In genomic region chr11:88454867-88455806, GRCm38 (mm10) we compare ENCODE assay signal across 9 mouse cellular contexts.
DNase-seq lines count a peak whose midpoint lies in the region; ATAC-seq and TF ChIP-seq lines count a peak whose summit lies in the region.
"Had no signal": no experiment of that assay in that cellular context is flagged by ENCODE, and none has a peak within 500 bp of the region (broad histone marks: within the 10 kb centered on the region; RNA-seq: fewer than 3 reads in every experiment).

No protein-coding gene starts in this region.

- no peaks in the 10 kb centered on the region for H3K9me3 ChIP-seq in heart, embryonic 13.5 days
- H3K9me3 ChIP-seq in forebrain, postnatal 0 days (ENCODE audit: low read length): no peaks in the 10 kb centered on the region
- H3K9me3 ChIP-seq: embryonic facial prominence, embryonic 13.5 days had no signal

- H3K9ac ChIP-seq in heart, embryonic 13.5 days: peak overlapping the region; percentile 61
- no peak overlapping the region for H3K9ac ChIP-seq in forebrain, postnatal 0 days
- H3K9ac ChIP-seq: embryonic facial prominence, embryonic 13.5 days had no signal

- intact Hi-C loops in heart, postnatal 25 days (cut with DNase I): no loop called here

- no peak for DNase-seq in heart, postnatal 25 days (ENCODE audit: low spot score)
- peak; percentile 73 for DNase-seq in MEL-GATA-1-ER (ENCODE audit: extremely low read depth, low read depth)
- peak; percentile 68 for DNase-seq in forebrain, postnatal 0 days
- DNase-seq in mesoderm, embryonic 11.5 days (ENCODE audit: low read depth, low spot score): peak; percentile 84
- no peak for DNase-seq in urinary bladder, adult 2 months (ENCODE audit: low spot score)
- DNase-seq in cerebellum, adult 9-11 months: no peak
- DNase-seq in ovary, adult 18-20 months (ENCODE audit: low spot score): no peak

- H3K27ac ChIP-seq in heart, embryonic 13.5 days (replicated peaks): peak overlapping the region; percentile 81
- 0 out of 2 replicates have a peak overlapping the region, but pooled peaks have one; percentile 1 for H3K27ac ChIP-seq in forebrain, postnatal 0 days (ENCODE audit: low read depth, low read length)
- H3K27ac ChIP-seq: embryonic facial prominence, embryonic 13.5 days had no signal

- peak overlapping the region; percentile 46 for H3K4me2 ChIP-seq in heart, embryonic 13.5 days
- peak overlapping the region; percentile 17; the same call in 1 of the 2 replicates for H3K4me2 ChIP-seq in forebrain, postnatal 0 days (ENCODE audit: low read depth)
- H3K4me2 ChIP-seq: embryonic facial prominence, embryonic 13.5 days had no signal

- peaks cover 93% of the 10 kb centered on the region for H3K4me1 ChIP-seq in heart, embryonic 13.5 days
- no peaks in the 10 kb centered on the region for H3K4me1 ChIP-seq in forebrain, postnatal 0 days (ENCODE audit: insufficient read depth)

- no peak for TF ChIP-seq CTCF in forebrain, postnatal 0 days (IDR thresholded peaks at IDR 0.05; ENCODE audit: low read depth)

- no peaks in the 10 kb centered on the region for H3K27me3 ChIP-seq in heart, embryonic 13.5 days (replicated peaks)
- no peaks in the 10 kb centered on the region for H3K27me3 ChIP-seq in forebrain, postnatal 0 days (ENCODE audit: insufficient read depth, low read length)
- H3K27me3 ChIP-seq: embryonic facial prominence, embryonic 13.5 days had no signal

- no peak for ATAC-seq in heart, embryonic 13.5 days (ENCODE audit: extremely low read depth, insufficient number of reproducible peaks, low FRiP score, low TSS enrichment)
- peak; percentile 75 for ATAC-seq in forebrain, postnatal 0 days

- WGBS in heart, embryonic 13.5 days: 32% methylated on average over 19 of the region's 19 CpGs
- 17% methylated on average over 19 of the region's 19 CpGs for WGBS in forebrain, postnatal 0 days

- peaks cover 1% of the 10 kb centered on the region; the same call in 1 of the 2 replicates for H3K36me3 ChIP-seq in heart, embryonic 13.5 days
- no peaks in the 10 kb centered on the region for H3K36me3 ChIP-seq in forebrain, postnatal 0 days (ENCODE audit: insufficient read depth)

- H3K4me3 ChIP-seq in heart, embryonic 13.5 days: no peak overlapping the region
- no peak overlapping the region for H3K4me3 ChIP-seq in forebrain, postnatal 0 days (ENCODE audit: low read depth, low read length)
- H3K4me3 ChIP-seq: embryonic facial prominence, embryonic 13.5 days had no signal

Comparison
In these comparisons a context has a peak if more than half of its experiments do, and no peak if none do; other contexts are left out.
1. DNase-seq: peak in MEL-GATA-1-ER (single experiment), forebrain, postnatal 0 days (single experiment) and mesoderm, embryonic 11.5 days (single experiment); none in heart, postnatal 25 days (single experiment), urinary bladder, adult 2 months (single experiment), cerebellum, adult 9-11 months (single experiment) and ovary, adult 18-20 months (single experiment).